Mouse (Mus musculus) intestine, embryonic 15.5 days (tissue): ENCODE measurements around the gene Zfp46. TPM values are rescaled to one million over a fixed set of nuclear protein-coding genes. Genes with fewer than 3 reads are reported as not detected.

ENCODE experiments used
- ATAC-seq: fragments of 200-750 bp; cut with Nextera tagmentation; 2 replicates; pipeline ENCODE4 v1.8.0; 2017; ENCODE audit warnings: moderate TSS enrichment, moderate library complexity
- H3K27ac ChIP-seq: fragments of 300-500 bp; sonication (generic); 2 replicates; pipeline ENCODE4 v1.5.1; 2015; ENCODE audit warnings: mild to moderate bottlenecking, inconsistent platforms
- H3K27me3 ChIP-seq: fragments of 300-500 bp; sonication (generic); replicated peaks from 2 replicates; pipeline ENCODE4 v1.6.1; 2015; ENCODE audit warnings: inconsistent platforms
- H3K36me3 ChIP-seq: fragments of 300-500 bp; sonication (generic); 2 replicates; pipeline ENCODE4 v1.6.1; 2015; ENCODE audit warnings: inconsistent platforms
- H3K4me1 ChIP-seq: fragments of 300-500 bp; sonication (generic); replicated peaks from 2 replicates; pipeline ENCODE4 v1.6.1; 2015; ENCODE audit warnings: inconsistent platforms
- H3K4me2 ChIP-seq: fragments of 300-500 bp; sonication (generic); replicated peaks from 2 replicates; pipeline ENCODE4 v1.6.1; 2015; ENCODE audit warnings: mild to moderate bottlenecking, inconsistent platforms
- H3K4me3 ChIP-seq: fragments of 300-500 bp; sonication (generic); replicated peaks from 2 replicates; pipeline ENCODE4 v1.5.1; 2015; ENCODE audit warnings: inconsistent platforms
- H3K9ac ChIP-seq: fragments of 300-500 bp; sonication (generic); 2 replicates; pipeline ENCODE4 v1.6.1; 2015; ENCODE audit warnings: inconsistent platforms
- H3K9me3 ChIP-seq: fragments of 300-500 bp; sonication (generic); 2 replicates; pipeline ENCODE4 v1.6.1; 2016; ENCODE audit warnings: inconsistent platforms
- WGBS: fragments of 180-500 bp; shearing (Covaris S2); methylation state at CpG from one replicate; pipeline ENCODE4 v1.1.7; 2015; 5-methylcytosine and 5-hydroxymethylcytosine counted together
- polyA plus RNA-seq: library from polyadenylated mRNA; unstranded; fragments of >200 nt; fragmentation: Nextera tagmentation; extraction: Ambion mirVana; gene quantifications from 2 replicates; pipeline ENCODE4 v1.2.1, GENCODE M21; 2015

Zfp46 gene
- polyA plus RNA-seq, 1 experiment from 2014 or later, result 16.8 TPM

DNA sequence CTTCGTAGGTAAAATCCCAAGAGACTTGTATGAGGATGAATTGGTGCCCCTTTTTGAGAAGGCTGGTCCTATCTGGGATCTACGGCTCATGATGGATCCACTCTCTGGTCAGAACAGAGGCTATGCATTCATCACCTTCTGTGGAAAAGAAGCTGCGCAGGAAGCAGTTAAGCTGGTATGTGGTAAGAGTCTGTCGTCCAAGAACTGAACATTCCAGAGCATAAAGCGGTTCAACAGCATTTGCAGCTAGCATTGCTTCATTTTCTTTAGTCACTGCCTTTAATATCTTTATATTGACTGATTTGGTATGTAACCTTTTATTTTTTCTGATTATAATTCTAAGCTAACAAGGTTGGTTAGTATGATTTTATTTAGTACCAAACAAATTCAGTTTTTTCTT lies 42.8 kb downstream of the Zfp46 start:
- Histone ChIP-seq H3K4me2 (no peak overlapping the region), H3K9me3 (no peaks in the 10 kb centered on the region), H3K4me1 (no peaks in the 10 kb centered on the region), H3K27ac (no peak overlapping the region), H3K9ac (no peak overlapping the region), H3K4me3 (no peak overlapping the region), H3K36me3 (peaks cover 8% of the 10 kb centered on the region), H3K27me3 (no peaks in the 10 kb centered on the region)
- ATAC-seq, result no peak
- 86% methylated on average over 5 of the region's 5 CpGs for WGBS

DNA sequence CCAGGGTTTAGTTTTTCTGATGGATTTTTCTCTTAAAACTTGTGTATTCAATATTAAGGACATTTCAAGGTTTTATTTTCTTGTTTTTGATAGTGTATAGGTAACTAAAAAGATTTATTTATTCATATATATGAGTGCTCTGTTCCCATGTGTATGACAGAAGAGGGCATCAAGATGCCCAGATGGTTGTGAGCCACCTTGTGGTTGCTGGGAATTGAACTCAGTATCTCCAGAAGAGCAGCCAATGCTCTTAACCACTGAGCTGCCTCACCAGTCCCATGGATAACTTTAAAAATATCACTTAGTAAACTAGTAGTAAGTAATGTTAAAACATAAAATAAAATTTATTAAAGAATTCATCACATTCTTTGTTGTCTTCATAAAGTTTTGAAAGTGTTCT lies 43.6 kb downstream of the Zfp46 start:
- ATAC-seq, result no peak
- Histone ChIP-seq H3K9ac (no peak overlapping the region), H3K27me3 (no peaks in the 10 kb centered on the region), H3K36me3 (peaks cover 8% of the 10 kb centered on the region; the same call in 1 of the 2 replicates), H3K4me2 (no peak overlapping the region), H3K9me3 (no peaks in the 10 kb centered on the region), H3K4me1 (no peaks in the 10 kb centered on the region), H3K27ac (no peak overlapping the region), H3K4me3 (no peak overlapping the region)

DNA sequence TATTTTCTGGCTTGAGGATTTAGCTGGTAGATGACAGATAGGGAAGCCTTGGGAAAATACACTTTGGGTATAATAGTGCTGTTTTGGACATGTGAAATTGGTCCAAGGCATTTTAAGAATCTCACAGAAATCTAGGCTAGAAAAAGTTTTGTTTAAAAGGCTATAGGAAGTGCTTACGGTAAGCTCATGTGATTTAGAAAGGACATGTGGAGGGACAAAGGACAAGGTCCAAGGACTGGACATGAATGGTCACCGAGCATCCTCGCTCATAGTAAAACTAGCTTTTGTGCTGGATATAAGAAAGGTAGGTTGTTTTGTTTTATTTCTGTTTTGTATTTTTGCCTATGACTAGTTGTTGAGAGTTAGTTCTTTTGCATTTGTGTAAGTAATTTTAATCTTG lies 47.2 kb downstream of the Zfp46 start:
- no peaks in the 10 kb centered on the region for H3K4me1 ChIP-seq
- no peak overlapping the region for H3K4me2 ChIP-seq
- H3K9me3 ChIP-seq, result no peaks in the 10 kb centered on the region
- no peak overlapping the region for H3K4me3 ChIP-seq
- no peak for ATAC-seq
- no peak overlapping the region for H3K9ac ChIP-seq
- H3K27ac ChIP-seq, result no peak overlapping the region
- 94% methylated on average over 3 of the region's 3 CpGs for WGBS
- H3K27me3 ChIP-seq, result no peaks in the 10 kb centered on the region
- H3K36me3 ChIP-seq, result peaks cover 13% of the 10 kb centered on the region; the same call in 1 of the 2 replicates

GRCm38 (mm10) chr4:136333191-136333590 lies 48.7 kb downstream of the Zfp46 start:
- H3K27ac ChIP-seq, result no peak overlapping the region
- H3K9ac ChIP-seq, result no peak overlapping the region
- H3K4me2 ChIP-seq, result no peak overlapping the region
- WGBS, result 73% methylated on average over 3 of the region's 3 CpGs
- H3K4me3 ChIP-seq, result no peak overlapping the region
- ATAC-seq, result no peak
- peaks cover 20% of the 10 kb centered on the region; the same call in 1 of the 2 replicates for H3K36me3 ChIP-seq
- no peaks in the 10 kb centered on the region for H3K27me3 ChIP-seq
- H3K9me3 ChIP-seq, result no peaks in the 10 kb centered on the region
- no peaks in the 10 kb centered on the region for H3K4me1 ChIP-seq

- no peak overlapping the region for H3K4me3 ChIP-seq
- H3K27me3 ChIP-seq, result no peaks in the 10 kb centered on the region
- peaks cover 22% of the 10 kb centered on the region; the same call in 1 of the 2 replicates for H3K36me3 ChIP-seq
- no peaks in the 10 kb centered on the region for H3K4me1 ChIP-seq
- ATAC-seq, result no peak
- H3K9ac ChIP-seq, result no peak overlapping the region
- no peaks in the 10 kb centered on the region for H3K9me3 ChIP-seq
- no peak overlapping the region for H3K27ac ChIP-seq
- WGBS, result 61% methylated on average over 2 of the region's 2 CpGs
- H3K4me2 ChIP-seq, result no peak overlapping the region
Measured at GRCm38 (mm10) chr4:136335065-136335464, 50.6 kb downstream of the Zfp46 start.

- no peaks in the 10 kb centered on the region for H3K27me3 ChIP-seq
- H3K9ac ChIP-seq, result no peak overlapping the region
- H3K4me1 ChIP-seq, result no peaks in the 10 kb centered on the region
- no peak for ATAC-seq
- peaks cover 19% of the 10 kb centered on the region; the same call in 1 of the 2 replicates for H3K36me3 ChIP-seq
- no peaks in the 10 kb centered on the region for H3K9me3 ChIP-seq
- H3K27ac ChIP-seq, result no peak overlapping the region
- no peak overlapping the region for H3K4me3 ChIP-seq
- 75% methylated on average over 4 of the region's 4 CpGs for WGBS
- H3K4me2 ChIP-seq, result no peak overlapping the region
Measured at GRCm38 (mm10) chr4:136337129-136337528, 52.6 kb downstream of the Zfp46 start.

Other genes with a start within 250 kb of the Zfp46 start
- gene Rpl11, start 231.3 kb upstream of the Zfp46 start, polyA plus RNA-seq, result 464 and 472 TPM in 2 replicates
- 269 and 285 TPM in 2 replicates for gene Id3, start 141.2 kb upstream of the Zfp46 start, polyA plus RNA-seq
- 8.1 and 9.8 TPM in 2 replicates for gene E2f2, start 112.3 kb upstream of the Zfp46 start, polyA plus RNA-seq
- gene Asap3, start 78.3 kb upstream of the Zfp46 start, polyA plus RNA-seq, result 4.6 and 5.4 TPM in 2 replicates
- 18.3 and 19.0 TPM in 2 replicates for gene Tcea3, start 37.0 kb upstream of the Zfp46 start, polyA plus RNA-seq
- gene Hnrnpr, start 26.3 kb downstream of the Zfp46 start, polyA plus RNA-seq, result 128 and 129 TPM in 2 replicates
- 0.11 and 0.28 TPM in 2 replicates for gene Htr1d, start 138.8 kb downstream of the Zfp46 start, polyA plus RNA-seq
- 0.43 and 0.50 TPM in 2 replicates for gene 6030445D17Rik, start 177.6 kb downstream of the Zfp46 start, polyA plus RNA-seq
- 114 and 115 TPM in 2 replicates for gene Luzp1, start 185.1 kb downstream of the Zfp46 start, polyA plus RNA-seq